Mouse (Mus musculus): ENCODE results near the gene Myo9b.
"Not testable (repeated sequence)": the region's sequence is repeated elsewhere in the genome, so short reads cannot be mapped to it uniquely, and the experiment has no call there.

Myo9b gene

DNA sequence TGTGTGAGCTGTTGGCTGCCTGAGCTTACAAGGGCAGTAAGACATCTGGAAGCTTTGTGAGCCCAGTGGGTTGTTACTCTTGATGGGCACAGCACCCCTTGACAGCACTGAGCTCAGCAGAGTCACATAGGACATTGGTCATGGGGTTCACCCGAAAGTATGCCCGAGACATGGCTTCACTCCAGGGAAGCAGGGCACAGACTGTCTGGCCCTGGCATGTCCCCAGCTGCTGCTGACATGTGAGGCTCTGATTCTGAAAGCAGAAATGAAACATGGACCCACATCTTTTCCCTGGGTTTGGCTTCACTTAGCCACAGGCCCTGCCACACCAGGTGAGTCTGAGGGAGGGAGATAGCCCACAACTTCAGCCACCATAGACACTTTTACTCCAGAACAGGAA lies 24.3 kb downstream of the Myo9b start:
- DNase-seq (ENCODE audit: low spot score in 2 of 2), result no peak

DNA sequence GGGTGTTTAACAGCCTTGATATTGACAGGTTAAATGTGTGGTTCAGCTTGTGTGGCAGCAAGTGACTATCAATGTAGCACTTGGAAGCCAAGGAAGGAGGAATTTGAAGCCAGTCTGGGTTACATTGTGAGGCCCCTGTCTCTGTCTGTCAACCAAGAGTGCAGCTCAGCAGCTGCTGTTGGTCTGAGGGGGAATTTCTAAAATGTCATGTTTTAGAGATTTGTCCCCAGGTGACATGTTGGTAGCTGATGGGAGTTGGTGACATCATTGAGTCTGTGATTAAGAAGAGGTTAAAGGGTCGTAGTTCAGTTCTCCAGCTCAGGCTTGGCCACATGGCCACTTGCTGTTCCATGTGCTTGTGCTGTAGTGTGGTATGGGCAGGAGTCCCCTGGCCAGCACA lies 24.9 kb downstream of the Myo9b start:
- DNase-seq (ENCODE audit: low spot score in 2 of 2), result no peak

DNA sequence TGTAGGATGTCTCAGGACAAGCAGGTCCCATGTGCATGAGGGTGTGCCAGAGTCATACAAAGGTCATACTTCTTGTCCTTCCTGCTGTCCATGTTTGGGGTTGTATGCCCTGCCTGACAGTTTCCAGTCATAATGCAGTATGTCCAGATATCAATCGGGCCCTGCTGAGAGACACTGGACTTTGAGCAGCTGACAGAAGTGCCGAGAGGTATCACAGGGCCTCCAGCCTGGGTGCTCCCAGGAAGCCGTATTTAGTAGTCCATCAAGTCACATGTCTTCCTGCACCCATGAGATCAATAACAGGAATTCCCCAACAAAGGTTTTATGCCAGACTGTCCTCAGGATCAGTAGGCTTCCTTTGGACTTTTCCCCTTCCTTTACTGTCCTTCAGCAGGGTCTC lies 27.2 kb downstream of the Myo9b start:
- DNase-seq (ENCODE audit: low spot score in 2 of 2), result no peak

DNA sequence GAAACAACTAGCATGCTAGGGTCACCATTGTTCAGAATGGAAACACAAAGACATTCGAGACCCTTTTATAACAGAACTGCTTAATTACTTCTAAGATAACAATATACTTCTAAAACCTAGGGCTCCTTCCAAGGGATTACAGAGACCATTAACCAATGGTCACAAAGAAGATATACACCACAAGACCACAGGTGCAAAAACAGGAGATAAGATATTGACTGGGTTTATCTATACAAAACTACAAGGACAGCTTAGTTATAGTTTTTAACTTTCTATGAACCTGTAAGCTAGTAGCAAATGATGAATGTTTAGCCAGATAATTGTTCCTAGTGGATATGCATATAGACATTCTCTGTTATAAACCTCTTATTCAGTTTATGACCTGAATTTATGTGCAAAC lies 30.3 kb downstream of the Myo9b start:
- DNase-seq (ENCODE audit: low spot score in 2 of 2), result no peak

DNA sequence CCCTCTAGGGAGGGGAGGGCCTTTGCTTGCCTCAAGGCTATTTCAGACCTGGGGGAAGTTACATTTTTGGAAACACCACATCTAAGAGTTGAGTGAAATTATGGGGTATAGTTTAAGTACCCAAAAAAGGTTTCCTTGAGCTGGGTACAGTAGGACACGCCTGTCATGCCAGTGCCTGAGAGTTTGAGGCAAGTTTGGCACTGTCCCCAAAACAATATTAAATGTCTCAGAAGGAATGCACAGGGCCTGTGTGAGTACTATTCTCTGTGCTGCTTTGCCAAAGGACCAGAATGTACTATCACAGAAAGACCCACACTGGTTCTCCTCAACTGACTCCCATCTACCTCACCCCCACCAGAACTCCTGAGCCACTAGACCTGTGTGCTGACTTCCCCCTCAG lies 31.1 kb downstream of the Myo9b start:
- DNase-seq (ENCODE audit: low spot score in 2 of 2), result no peak

DNA sequence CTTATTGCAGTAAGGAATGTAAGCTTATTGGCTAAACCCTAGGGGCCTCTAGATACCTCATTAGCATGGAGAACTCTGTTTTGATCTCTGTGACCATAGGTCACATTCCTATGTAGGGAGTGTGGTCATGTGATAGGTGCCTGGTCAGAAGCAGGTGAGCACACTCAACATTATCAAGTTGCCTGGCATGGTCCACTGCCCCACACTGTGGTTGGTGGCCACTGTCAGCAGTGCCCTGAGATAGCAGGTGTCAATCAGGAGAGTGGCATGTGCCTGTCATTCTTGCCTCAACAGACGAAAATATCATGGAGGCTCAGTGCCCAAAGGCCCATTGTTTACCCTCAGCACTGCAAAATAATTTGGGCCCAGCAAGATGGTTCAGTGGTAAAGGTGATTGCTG lies 33.5 kb downstream of the Myo9b start:
- no peak for DNase-seq (ENCODE audit: low spot score in 2 of 2)

DNA sequence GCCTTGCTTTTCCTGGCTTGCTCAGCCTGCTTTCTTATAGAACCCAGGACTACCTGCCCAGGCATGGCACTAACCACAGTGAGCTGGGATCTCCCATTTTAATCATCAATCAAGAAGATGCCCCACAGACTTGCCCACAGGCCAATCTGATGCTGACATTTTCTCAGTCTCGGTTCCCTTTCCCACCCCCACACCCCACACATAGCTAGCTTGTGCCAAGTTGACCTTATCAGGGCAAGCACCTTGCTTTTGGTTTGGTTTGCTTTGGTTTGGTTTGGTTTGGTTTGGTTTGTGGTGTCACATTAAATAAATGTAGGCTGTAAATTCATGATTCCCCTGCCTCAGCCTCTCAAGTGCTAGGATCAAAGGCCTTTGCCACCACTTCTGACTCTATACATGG lies 34.9 kb downstream of the Myo9b start:
- no peak for DNase-seq (ENCODE audit: low spot score in 2 of 2)

DNA sequence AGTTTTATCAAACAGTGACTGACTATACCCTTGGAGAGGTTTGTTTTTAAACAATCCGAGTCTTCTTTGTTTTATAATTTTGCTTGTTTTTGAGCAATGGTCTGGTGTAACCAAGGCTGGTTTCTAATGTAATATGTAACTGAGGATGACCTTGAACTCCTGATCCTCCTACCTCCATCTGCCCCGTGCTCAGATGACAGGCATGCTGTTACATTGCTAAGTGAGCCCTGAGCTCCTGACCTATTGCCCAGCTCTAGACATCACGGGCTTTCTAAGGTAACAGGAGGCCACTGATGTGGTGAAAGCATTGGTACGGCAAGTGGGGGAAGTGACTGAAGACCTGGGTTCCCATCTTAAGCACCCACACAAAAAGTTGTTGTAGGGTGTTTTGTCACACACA lies 35.4 kb downstream of the Myo9b start:
- no peak for DNase-seq (ENCODE audit: low spot score in 2 of 2)

DNA sequence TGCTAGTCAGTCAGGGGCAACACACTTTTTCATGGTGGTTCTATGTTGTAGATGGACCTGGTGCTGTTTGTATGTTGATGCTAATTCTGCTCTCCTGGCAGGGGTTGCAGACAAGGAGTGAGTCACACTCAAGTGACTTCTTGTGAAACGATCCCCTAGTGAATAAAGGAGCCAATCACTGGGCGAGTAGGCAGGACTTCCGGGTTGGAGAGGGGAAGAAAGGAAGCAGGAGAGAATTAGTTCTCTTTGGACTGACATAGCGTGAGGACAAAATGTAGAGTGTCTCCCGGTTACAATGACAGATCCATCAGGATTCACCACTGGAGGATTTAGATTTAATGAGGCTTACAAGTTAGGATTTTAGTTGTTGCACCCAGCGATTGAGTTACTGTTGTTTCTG lies 37.9 kb downstream of the Myo9b start:
- DNase-seq (ENCODE audit: low spot score in 2 of 2), result no peak

DNA sequence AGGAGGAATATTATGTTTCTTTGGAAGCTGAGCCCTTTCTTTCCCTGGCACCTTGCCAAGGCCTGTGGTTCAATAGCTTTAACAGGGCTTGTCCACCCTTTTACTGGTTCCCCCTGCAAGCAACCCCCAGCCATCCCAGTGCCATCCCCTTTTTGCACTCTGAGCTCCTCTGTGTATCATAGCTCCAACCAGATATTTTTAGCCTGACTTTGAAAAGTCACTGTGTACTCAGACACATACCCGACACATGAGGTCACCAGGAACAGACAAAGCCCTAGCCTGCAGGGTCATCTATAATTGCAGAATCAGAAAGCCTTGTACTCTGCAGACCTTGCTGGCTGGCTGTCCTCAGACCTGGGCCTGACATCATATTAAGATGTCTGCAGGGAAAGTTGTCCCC lies 40.2 kb downstream of the Myo9b start:
- no peak for DNase-seq (ENCODE audit: low spot score in 2 of 2)

DNA sequence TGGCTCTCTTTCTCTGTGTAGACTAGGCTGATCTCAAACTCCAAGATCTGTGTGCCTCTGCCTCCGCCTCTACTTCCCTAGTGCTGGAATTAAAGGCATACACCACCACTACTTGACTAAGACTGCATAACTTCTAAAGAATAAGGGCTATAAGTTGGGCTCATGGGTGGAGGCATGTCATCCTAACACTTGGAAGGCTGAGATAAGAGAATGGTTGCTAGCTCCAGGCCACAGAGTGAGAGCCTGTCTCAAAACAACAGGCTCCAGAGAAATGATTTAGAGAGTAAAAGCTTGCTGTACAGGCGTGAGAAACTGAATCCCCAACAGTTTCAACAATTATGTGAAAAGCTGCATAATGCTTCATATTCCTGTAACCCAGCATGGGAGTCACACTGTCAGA lies 41.4 kb downstream of the Myo9b start:
- DNase-seq (ENCODE audit: low spot score in 2 of 2), result no peak

DNA sequence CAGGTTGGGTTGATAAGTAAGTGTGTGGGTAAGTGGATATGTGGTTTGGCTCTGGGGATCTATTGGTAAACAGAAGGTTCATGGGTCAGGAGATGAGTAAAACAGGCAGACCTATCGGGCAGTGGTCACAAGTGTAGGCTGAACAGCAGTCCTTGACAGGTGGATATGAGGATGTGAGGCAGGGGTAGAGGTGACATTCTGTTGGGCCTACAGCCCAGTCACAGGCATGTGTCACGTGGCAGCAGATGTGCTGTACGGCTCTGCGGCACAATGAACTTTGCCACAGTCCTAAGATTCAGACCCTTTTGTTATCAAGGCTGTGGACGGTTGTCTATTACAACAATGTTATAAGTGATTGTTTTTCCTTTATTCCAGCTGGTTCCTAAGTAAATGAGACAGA lies 43.5 kb downstream of the Myo9b start:
- DNase-seq (ENCODE audit: low spot score in 2 of 2), result no peak

DNA sequence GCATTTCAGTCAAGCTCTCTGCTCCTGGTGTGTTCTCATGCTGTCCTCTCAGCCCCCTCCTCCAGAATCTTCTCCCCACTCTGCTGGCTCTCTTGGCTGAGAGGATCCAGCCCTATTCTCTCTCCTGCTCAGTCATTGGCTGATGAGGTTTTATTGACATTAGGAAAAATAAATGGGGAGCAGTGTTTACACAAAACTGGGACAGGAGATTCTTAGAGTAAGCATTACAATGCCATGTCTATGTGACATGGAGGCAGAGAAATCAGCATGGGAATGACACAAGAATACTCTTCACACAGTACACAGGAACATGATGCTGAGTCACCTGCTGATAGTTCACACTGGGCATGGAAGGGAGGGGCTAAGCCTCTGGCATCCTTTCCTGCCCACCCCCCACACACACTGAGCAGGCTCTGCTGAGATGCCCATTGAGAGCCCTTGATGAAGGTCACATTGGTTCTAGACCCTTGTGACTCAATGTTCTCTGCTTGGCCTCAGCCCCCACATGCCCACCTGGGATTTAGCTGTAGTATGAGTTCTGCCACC lies 44.0 kb downstream of the Myo9b start:
- no peak for DNase-seq (ENCODE audit: low spot score in 2 of 2)

DNA sequence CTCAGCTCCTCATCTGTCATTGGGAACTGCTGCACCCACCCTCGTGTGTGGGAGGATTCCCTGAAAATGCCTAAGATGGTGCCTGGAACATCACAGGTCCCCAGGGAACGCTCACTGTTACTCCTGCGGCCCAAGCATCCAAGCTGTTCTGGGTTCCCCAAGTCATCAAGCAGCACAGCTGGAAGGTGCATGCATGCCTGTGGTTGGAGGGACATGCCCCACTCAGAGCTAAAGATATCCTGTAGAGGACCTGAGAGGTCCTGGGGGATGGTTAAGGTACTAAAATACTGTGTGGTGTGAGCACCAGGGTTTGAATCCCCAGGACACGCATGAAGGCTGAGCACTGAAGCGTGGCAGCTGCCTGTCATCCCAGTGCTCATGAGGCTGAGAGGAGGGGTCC lies 46.1 kb downstream of the Myo9b start:
- DNase-seq (ENCODE audit: low spot score in 2 of 2), result not testable (repeated sequence)

DNA sequence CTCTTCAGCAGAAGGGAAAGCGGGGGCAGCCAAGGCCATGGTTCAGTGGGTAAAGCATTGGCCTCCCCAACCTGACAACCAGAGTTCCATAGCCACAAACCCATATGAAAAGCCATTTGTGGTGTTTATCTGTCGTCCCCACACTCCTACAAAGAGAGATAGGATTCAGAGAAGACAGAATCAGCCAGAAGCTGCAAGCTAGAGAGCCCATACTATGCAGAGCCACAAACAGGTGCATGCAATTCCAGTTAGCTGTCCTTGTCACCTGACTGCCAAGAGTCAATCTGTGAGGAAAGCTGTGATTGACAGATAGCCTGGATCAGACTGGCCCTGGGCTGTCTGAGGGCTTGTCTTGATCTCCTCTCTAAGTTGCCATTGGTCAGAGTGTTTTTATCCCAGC lies 47.2 kb downstream of the Myo9b start:
- not testable (repeated sequence) for DNase-seq (ENCODE audit: low spot score in 2 of 2)

DNA sequence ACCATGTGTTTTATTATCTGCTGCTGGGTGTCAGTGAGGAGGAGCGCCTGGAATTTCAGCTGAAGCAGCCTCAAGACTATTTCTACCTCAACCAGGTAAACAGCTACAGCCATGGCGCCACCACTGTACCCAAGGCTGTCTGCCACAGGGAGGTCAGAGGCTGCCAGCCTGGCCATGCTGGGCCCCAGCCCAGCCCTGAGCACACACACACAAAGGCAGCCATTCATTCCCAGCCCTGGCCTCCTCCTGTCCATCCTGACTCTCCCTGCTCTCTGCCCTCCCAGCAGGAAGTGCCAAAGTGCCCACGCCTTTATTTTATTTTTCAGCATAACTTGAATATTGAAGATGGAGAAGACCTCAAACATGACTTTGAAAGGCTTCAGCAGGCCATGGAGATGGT lies 50.4 kb downstream of the Myo9b start:
- no peak for DNase-seq (ENCODE audit: low spot score in 2 of 2)

DNA sequence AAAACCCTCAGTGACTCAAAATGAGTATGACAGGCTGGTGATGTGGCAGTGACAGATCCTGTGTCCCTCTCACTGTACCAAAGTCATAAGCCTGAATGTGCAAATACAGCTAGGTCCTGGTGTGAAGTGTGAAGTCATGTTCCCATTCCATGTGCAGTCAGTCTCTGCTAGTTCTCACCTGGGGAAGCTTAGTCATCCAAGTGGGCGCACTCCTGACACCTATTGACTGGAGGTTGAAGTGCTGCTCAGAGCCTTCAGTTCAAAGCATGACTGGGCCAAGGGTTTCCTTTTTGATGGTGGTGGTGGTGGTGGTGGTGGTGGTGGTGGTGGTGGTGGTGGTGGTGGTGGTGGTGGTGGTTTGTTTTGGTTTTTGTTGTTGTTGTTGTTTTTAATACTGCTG lies 52.3 kb downstream of the Myo9b start:
- DNase-seq (ENCODE audit: low spot score in 2 of 2), result no peak

DNA sequence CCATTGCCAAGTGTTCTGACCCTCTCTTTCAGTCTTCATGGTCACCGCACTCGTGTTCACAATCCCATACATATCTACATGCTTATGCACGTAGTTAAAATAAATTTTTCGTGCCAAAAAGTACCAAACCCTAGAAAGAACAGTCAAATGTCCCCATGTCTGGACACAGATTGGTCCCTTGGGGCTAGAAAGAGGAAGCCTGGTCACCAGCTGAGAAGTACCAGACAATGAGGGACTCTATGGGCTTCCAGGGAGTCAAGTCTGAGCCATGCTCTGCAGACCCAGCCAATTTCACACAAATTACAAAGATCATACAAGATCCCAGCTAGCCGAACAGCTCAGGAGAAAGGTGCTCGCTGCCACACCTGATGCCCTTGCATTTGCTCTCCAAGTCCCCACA lies 65.3 kb downstream of the Myo9b start:
- DNase-seq (ENCODE audit: low spot score in 2 of 2), result not testable (repeated sequence)

DNA sequence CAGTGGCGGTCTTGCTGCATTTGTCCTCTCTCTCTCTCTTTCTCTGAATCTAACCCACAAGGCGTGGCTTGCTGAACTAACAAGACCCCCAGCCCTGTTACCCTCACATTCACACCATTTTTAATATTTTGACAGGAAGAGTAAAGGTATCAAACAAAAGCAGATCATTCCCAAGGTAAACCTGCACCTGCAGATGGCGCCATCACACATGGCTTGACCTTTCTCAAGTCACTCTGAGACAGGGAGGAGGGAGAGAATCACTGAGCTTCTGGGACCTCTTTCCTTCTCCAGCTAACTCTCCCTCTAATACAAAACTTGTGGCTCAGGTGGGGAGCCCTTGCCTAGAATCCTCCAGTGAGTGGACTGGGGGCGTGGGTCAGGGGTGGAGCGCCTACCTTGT lies 68.1 kb downstream of the Myo9b start:
- DNase-seq (ENCODE audit: low spot score in 2 of 2), result no peak

DNA sequence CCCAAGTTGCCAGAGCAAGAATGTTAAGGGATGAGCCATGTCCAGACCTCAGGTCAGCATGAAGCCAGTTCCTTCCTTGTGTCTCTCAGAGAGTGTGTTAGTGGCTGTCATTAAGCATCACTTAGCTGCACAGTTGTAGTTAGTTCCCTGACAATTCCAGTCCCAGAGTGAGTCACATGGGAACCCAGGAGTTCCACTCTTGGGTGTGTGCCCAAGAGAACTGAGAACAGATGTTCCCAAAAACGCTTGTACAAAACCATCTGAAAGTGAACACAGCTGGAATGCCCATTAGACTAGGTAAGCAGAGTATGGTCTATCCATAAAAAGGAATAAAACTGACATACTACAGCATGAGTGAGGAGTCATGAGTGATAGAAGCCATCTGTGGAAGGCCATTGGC lies 74.1 kb downstream of the Myo9b start:
- DNase-seq (ENCODE audit: low spot score in 2 of 2), result no peak

DNA sequence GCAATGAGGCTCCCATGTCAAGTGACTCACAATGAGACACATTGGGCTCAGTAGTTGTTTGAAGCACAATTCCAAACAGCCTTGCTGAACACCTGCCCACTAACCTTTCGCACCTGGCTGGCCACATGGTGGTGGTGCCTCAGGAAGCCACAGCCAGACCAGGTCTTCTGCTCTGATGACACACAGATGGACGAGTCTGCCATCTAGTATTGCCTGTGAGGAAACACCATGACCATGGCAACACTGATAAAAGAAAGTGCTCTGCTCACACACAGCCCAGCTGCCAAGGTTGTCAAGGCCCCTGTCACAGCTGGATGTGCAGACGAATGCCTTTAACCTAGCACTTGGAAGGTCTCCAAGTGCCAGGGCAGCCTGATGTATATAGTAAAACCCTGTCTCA lies 78.6 kb downstream of the Myo9b start:
- DNase-seq (ENCODE audit: low spot score in 2 of 2), result no peak

DNA sequence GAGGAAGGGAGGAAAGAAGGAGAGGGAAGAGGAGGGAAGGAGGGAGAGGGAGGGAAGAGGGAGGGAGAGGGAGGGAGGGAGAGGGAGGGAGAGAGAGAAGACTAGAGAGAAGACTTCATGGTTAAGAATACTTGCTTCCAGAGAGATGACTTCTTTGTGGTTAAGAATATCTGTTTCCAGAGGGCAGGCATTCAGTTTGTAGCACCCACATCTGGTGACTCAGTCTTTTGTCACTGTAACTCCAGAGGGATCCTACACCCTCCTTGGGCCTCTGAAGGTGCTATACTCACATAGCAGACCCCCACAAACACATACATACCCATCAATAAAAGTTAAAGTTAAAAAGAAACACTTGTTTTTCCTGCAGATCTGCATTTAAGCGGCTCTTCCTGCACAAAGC lies 79.0 kb downstream of the Myo9b start:
- no peak for DNase-seq (ENCODE audit: low spot score in 2 of 2)

DNA sequence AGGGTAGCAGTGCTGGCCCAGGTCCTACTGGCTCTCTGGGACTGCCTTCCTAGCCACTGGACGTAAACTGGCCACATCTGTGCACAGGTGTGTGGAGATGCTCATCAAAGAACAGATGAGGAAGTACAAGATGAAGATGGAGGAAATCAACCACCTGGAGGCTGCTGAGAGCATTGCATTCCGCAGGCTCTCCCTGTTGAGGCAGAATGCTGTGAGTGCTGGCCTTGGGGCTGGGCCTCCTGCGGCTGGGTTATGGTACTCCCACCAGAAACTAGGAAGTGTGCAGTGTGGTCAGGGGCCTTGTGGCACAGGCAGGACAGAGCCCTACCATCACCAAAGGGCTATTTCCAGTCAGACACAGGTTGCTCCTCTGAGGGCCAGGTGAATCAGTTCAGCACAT lies 85.5 kb downstream of the Myo9b start:
- no peak for DNase-seq (ENCODE audit: low spot score in 2 of 2)

DNA sequence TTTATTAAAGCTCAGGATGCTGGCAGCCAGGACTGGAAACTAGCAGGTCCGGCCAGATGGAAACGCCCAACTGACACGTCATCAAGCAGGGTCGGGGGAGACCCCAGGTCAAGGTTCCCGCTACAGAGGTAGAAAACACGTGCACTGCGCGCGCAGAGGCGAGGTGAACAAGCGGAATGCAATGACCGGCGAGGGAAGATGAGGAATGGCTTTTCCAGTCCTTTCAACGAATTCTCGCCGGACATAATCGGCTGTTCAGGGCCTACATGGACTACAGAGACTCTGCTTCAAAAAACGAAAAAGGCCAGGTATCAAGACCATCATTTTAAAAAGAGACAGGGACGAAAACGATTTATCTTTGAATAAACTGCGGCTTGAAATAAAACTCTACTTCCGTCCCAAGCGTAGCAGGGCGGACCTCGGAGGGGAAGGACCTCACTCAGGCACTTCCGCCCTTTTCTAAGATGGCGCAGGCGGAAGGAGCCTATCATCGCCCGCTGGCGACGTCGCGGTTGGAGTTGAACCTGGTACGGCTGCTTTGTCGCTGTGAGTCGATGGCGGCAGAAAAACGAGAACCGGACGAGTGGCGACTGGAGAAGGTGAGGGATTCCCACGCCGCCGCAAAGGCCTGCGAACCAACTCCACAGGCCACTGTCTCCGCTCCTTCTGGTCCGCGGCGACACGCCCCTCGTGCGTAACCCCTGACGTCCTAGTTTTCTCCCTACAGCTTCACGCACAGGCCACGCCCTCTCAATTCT lies 94.4 kb downstream of the Myo9b start, which contains the start of gene Use1:
Gene Use1 (plus strand): TSS at position 78 of the 758 bp plus-strand sequence.
- peak; percentile 87 to 95 for DNase-seq (ENCODE audit: low spot score in 2 of 2)
